Mouse (Mus musculus) heart, adult 8-10 months (tissue): ENCODE measurements around the gene Senp7. TPM values are rescaled to one million over a fixed set of nuclear protein-coding genes. Genes with fewer than 3 reads are reported as not detected.
"Not testable (repeated sequence)": the region's sequence is repeated elsewhere in the genome, so short reads cannot be mapped to it uniquely, and the experiment has no call there.

ENCODE experiments used
- DNase-seq: peaks from one replicate; pipeline ENCODE4 v3.0.0; 2022; ENCODE audit warnings: low spot score
- microRNA-seq: library from miRNA; unstranded; fragments of <30 nt; microRNA quantifications from one replicate; pipeline ENCODE4 v1.2.0, GENCODE M21; 2022
- total RNA-seq, 4 experiments: library from RNA; stranded (reverse); gene quantifications; 2 replicates each; pipeline ENCODE4 v1.2.4; 2022

Gene Senp7
- total RNA-seq, 4 experiments from 2014 or later = 14.2 to 18.6 (median 17.4) TPM

DNA sequence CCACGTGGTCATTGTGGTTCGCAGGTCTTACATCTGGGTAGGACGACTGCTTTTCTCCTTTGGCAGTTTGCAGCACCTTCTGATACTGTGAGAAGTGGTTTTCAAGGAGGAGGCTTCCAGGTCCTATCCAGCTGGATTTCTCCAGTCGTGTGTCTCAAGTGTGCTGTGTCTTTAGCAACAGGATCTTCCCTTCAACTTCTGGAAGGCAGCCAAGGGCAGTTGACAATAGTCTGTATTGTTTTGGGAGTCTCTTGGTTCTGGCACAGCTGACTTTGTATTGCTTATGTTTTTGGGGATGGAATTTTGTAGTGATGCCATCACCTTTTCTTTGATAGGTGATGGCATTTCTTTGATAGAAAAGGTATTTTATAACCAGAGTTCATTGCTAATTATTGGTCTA, 86.0 kb downstream of the Senp7 start:
- DNase-seq = peak; percentile 16

DNA sequence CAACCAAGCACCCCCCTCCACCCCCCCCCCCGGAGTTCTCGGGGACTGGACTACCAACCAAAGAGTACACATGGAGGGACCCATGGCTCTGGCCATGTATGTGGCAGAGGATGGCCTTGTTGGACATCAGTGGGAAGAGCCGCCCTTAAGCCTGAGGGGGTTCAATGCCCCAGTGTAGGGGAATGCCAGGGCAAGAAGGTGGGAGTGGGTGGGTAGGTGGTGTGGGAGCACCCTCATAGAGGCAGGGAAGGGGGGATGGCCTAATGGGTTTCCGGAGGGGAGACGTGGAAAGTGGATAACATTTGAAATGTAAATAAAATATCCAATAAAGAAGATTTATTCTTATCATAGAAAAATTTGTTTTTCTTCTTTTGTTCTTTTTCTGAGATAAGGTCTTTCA, 89.5 kb downstream of the Senp7 start:
- DNase-seq = not testable (repeated sequence)

DNA sequence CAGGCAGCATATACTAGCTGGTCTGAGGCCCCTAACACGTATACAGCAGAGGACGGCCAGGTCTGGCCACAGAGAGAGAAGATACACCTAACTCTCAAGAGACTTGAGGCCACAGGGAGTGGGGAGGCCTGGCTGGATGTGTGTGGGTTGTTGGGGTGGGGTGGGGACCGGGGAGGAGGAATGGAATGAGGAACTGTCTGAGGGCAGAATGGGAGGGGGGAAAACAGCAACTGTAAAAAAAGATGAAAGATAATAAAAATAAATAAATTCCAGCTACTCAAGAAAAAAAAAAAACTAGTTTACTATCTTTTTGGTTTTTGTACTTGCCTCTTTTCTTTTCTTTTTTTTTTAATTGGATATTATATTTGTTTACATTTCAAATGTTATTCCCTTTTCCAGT, 91.8 kb downstream of the Senp7 start:
- DNase-seq = no peak

DNA sequence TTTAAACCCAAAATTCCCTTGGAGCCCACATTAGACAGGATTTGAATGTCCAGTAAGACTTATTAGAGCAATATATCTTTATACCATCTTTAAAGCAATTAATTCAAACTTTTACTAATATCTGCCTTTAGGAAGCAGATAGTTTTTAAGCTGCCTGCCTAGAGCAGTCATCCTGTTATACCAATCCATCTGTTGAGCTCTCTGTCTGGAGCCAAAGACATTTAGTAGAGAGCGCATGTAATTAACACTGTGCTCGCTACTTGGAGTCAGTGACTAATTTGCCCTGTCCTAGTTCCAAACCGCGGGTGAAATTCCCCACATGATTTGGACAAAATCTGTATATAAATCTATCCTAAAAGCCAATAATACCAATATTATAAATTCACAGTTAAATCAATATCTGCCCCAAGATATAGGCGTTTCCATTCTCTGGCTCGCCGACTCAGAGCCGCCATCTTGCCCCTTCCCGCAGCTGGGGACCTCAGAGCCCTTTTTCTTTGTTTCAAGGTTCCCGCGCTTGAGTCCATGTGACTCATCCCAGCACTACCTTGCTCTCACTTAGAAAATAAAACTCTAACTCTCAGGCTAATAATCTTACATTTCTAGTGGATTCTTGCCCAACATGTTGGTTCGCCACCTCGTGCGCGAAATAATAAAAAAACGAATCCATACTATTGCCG, 96.9 kb downstream of the Senp7 start:
- no peak for DNase-seq

DNA sequence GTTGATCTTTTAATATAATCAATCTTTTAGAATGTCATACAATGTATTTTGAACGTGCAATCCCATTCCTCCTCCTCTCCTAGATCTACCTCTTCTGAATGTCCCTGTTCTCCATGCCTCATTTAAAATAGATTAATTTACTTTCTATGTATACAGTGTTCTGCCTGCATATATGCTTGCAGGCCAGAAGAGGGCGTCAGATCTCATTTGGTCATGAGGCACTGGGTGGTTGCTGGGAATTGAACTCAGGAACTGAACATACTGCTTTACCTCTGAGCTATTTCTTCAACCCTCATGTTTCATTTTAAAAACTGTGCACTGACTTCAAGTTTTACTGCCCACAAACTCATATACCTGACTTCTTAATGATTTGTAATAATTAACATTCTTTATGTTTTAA, 99.5 kb downstream of the Senp7 start:
- no peak for DNase-seq

DNA sequence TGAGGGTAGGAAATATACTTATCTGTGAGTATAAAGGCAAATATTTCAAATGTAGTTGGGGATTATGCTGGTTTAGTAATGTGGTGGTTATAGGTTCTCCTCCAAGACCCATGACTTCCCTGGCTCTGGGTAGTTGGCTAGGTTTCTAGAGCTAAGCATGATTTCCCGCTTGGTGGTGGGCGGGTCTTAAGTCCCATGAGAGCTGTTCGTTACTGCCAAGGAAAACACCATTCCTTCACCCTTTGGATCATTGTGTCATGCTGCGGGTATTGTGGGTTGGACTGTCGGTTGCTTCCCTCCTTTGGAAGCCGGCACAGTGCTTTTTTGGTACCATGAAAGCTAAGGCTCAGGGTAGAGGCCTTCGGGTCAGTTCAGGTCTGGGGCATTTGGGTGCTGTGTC, 115.3 kb downstream of the Senp7 start:
- peak; percentile 27 for DNase-seq

DNA sequence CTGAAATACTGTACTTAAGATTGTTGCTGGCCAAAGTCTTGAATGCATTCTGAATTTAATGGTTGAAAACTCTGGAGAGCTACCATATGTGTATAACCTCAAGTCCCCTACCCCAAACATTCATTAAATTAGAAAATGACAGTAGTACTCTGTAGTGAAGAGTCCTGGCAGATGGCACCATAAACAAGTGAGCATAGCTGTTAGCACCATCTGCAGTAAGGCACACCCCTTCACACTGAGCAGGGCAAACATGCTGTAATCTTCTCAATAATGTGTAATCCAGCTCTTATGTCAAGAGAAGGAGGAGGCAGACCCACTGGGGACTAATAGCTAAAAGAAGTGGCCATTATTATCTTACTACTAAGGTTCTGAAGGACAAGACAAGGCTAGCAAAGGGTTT, 122.1 kb downstream of the Senp7 start:
- DNase-seq = no peak

DNA sequence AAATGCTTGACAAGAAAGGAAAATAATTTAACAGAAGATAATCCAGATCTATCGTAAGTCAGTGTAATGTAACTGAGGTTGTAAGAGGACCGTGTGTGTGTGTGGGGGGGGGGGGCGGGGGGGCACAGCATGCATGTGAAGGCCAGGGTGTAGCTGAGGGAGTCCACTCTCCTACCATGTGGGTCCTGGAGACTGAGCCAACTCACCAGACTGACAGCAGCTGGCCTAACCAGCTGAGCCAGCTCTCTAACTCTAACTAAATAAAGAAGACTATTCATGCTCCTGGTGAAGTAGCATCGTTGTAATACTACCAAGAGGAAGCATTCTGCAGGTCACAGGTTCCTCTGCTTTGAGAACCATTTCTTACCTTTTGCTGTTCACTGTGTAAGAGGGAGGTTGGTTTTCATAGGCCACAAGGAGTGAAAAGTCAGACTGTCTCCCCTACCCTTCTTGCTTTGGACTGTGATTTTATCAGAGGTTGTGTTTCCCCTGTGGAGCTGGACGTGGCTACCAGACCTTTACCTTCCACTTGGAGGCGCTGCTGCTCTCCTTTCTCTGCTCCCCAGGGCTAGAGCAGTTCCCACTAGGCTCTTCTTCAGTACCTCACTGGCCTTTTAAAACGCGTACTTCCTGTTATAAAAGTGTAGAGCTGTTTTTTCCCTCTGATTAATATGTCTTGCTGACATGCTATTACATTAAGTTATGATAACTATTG, 127.9 kb downstream of the Senp7 start:
- DNase-seq = no peak

DNA sequence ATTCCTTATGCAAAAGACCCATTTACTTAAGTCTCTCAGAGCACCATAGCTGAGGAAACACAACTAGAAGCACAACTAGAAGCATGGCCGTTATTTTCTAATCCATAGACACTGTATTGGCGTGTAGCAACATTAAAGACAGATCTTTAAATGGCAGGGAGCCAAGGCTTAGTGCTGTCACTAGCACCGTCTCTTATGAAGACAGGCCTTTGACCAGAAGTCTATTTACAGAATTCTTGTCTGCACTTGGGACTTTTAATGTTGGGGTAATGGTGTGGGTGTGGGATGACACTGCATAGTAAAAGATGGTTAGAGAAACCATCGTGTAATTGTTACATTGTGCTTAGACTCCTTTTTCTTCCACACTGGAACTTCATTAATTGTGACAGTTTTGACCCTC, 138.7 kb downstream of the Senp7 start:
- DNase-seq = no peak

DNA sequence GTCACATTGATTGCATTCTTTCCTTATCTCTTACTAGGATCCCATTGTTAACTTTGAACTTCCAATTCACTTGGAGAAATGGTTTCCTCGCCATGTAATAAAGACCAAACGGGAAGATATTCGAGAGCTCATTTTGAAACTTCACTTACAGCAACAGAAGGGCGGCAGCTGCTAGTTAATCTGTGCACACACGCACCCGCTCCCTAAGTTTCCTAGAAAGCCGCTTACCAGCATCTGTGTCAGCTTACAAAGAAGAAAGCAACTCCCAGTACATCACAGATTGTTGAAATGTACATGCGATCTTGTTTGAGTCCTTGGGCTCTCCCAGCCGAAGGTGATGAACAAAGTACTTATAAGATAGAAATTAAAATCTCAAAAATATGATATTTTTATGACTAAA, 140.1 kb downstream of the Senp7 start:
- DNase-seq = no peak

DNA sequence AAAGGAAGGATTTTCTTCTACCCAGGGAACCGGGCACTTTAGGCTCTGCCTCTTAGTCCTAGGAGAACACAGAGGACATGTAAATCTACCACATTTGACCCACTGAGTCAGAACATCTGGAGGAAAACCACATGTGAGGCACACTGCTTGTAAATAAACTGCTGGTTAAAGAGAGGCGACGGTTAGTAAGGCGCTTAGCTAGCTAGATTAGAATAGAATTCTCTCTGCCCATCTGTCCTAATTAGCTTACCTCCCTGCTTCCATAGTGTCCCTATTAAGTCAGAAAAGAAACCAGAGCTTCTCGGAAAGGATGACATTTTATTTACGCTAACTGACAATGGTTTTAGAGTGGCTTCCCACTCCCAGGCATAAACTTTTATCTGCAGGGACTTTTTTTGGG, 155.9 kb downstream of the Senp7 start, which contains the start of gene Impg2:
Gene Impg2, plus strand, starts transcription at position 263 of the 400 bp plus-strand sequence.
- no peak for DNase-seq

DNA sequence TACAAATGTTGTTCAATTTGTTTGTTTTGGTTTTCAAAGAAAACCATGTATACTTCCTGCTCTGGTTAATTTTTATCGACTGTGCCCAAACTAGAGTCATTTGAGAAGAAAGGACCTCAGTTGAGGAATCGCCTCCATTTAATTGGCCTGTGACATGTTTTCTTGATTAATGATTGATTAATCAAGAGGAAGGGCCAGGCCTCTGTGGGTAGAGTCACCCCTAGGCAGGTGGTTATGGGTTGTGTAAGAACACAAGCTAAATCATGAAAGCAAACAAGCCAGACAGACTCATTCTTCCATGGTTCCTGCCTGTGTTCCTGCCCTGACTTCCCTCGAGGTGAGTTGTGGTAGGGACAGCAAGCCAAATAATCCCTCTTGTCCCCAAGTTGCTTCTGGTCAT, 164.6 kb downstream of the Senp7 start:
- DNase-seq = no peak

DNA sequence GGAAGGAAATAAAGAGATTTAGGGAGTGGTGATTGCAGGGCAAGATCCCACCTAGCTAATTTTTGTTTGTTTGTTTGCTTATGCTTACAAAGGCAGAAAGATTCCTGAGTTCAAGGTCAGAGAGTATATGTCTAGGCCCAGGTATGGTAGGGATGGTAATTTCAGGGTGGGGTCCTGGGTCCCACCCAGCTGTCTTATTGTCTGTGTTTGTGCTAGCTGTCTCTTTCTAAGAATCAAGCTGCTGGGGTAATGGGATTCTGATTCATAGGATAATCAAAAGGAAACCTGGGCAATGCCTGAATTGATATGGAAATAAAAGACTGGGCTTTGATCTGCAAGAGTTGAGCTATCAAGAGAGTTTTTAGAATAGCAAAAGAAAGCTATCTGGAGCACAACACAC, 179.5 kb downstream of the Senp7 start:
- no peak for DNase-seq

DNA sequence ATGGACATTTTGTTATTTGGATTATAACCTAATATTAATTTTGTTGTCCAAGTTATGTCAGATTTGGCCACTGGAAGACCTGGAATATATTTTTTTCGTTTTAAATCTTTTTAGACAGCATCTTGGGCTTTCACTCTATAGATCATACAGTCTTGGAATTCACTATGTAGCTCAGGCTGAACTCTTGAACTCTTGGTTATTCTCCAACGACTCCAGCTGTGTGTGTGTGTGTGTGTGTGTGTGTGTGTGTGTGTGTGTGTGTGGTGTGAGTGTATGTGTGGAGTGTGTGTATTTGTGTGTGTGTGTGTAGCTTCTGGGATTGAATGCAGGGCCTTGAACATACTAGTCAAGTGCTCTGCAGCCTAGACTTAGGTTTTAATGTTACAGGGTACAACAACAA, 181.3 kb downstream of the Senp7 start:
- DNase-seq = no peak

DNA sequence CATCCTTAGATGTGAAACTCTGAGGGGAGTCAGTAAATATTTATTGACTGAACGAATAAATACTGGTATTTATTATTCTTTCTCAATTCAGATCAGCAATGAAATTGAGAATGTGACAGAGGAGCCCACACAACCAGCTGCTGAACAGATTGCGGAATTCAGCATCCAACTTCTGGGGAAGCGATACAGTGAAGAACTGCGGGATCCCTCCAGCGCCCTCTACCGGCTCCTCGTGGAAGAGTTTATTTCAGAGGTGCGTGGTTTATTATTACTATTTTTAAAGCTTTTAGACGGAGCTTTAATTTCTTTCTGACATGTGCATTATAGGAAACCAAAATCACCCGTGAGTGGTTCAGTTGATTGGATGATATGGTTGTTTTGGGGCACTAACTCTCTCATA, 183.2 kb downstream of the Senp7 start:
- no peak for DNase-seq

DNA sequence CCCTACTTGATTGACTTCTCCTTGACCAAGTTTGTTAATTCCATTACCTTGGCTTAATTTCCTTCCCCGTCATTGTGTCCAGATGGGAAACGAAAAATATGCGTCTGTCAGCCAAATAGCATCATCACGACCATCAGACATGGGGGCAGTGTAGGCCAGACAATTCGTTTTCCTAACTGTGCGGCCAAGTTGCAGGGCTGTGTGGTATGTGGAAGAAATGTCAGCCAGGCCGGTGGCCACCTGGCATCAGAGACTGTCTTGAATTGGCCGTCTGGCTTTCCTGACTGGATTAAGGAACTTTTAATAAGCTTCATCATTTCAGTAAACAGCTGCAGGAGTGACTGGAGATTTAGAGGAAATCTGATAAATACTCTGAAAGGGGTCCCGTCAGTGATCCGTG, 184.6 kb downstream of the Senp7 start:
- DNase-seq = no peak

Small RNA genes lying within 50 kb of the gene (microRNA-seq; reads per million reads assigned to microRNA genes)
- not detected for gene Gm24047

Other genes with a start within 250 kb of the Senp7 start
- gene Nfkbiz, start 209.4 kb upstream of the Senp7 start, total RNA-seq = 1 to 10 TPM; 1.9 to 2.3 (median 2.1) TPM
- under 1 TPM; 0.33 to 0.87 (median 0.44) TPM for gene Nxpe3, start 153.1 kb upstream of the Senp7 start, total RNA-seq
- gene Cep97, start 113.5 kb upstream of the Senp7 start, total RNA-seq = 1 to 10 TPM; 3.9 to 5.3 (median 5.2) TPM
- 100 to 1,000 TPM; 481 to 584 (median 542) TPM for gene Rpl24, start 82.1 kb upstream of the Senp7 start, total RNA-seq
- 10 to 100 TPM in 3 of 4 experiments, 1 to 10 TPM in 1; 7.2 to 12.0 (median 11.1) TPM for gene Zbtb11, start 74.5 kb upstream of the Senp7 start, total RNA-seq
- 10 to 100 TPM; 46.3 to 56.5 (median 47.5) TPM for gene Pcnp, start 18.6 kb upstream of the Senp7 start, total RNA-seq
- 10 to 100 TPM in 3 of 4 experiments, 1 to 10 TPM in 1; 9.7 to 12.9 (median 11.9) TPM for gene Trmt10c, start 10.5 kb upstream of the Senp7 start, total RNA-seq
- under 1 TPM in 3 of 4 experiments, not detected in 1; 0.11 to 0.16 (median 0.12) TPM for gene Impg2, start 156.0 kb downstream of the Senp7 start, total RNA-seq